Mouse (Mus musculus): ENCODE results near the gene Mknk1. TPM values are rescaled to one million over a fixed set of nuclear protein-coding genes. Genes with fewer than 3 reads are reported as not detected.

Gene Mknk1
- total RNA-seq, 2 experiments from 2014 or later, result 39.0 to 48.8 TPM

DNA sequence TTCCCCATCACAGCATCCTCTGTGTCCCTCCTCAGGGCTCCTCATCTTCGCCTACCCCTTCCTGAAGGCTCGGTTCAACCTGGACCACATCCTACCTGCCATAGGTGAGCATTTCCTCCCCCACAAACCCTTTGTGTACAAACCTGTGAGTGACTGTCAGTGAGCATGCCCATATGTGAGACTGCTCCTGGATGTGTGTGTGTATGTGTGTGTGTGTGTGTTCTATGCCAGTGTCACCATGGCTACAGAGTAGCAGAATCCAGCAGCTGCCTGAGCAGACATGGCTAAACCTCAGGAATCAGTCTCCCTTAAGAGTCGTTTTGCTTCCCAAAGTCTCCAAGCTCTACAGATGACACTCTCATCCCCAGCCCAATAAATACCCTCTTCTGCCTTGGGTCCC lies 46.8 kb downstream of the Mknk1 start:
- no peak for ATAC-seq (replicated peaks; ENCODE audit: poor library complexity, severe bottlenecking)

DNA sequence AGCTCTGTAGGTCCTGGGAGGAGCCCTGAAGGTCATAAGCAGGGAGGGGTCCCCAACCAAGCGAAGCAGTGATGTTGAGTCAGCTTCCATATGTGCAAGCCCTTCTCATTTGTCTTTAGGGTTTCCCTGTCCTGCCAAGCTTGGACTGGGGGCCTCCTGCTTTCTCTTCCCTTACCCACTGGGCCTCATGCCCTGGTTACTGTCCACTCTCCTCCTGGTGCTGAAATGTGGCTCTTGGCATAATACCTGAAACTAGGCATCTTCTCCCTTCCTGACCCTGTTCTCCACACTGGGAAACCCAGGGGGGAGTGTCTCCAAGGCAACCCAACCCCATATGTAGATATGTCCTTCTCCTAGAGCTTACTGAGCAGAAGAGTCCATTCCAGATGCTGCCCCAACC lies 47.9 kb downstream of the Mknk1 start:
- ATAC-seq (replicated peaks; ENCODE audit: poor library complexity, severe bottlenecking), result peak; percentile 52; the same call in 1 of the 2 replicates

DNA sequence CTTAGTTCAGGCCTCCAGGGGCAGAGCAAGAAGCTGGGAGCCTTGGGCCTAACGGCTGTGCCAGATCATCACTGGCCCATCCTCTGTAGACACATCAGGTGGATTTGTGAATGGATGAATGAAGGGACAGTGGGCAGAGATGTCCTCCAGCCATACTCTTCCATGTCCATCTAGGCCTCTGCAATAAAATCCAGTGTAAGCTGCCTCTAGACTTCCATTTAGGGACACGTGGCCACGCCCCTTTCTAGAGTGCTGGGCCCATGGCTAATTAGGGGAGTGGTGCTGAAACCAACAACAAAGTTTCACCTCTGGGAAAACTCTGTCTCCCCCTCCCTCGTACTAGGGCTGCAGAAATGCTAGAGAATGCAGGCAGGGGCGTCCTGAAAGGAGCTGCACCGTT lies 51.1 kb downstream of the Mknk1 start:
- ATAC-seq (replicated peaks; ENCODE audit: poor library complexity, severe bottlenecking), result no peak

DNA sequence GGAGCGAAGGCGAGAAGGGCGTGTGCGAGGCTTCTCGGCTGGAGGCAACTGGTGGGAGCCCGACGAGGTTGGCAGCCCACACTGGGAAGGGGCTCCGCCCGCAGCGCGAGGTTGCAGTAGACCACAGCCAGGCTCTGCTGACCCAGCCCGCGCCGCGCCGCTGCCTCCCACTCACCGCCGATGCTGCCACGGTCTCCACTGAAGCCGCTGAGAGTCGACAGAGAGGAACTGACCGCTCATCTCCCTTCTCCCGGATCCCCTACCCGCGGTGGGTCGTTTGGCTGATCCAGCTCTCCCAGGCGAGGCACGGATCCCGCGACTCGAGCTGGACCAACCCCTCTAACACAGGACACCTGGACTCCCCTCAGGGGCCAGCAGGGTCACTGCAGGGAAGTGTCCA lies 51.6 kb downstream of the Mknk1 start, which contains the start of gene 6430628N08Rik:
Gene 6430628N08Rik, plus strand, starts transcription at position 113 of the 400 bp plus-strand sequence.
- ATAC-seq (replicated peaks; ENCODE audit: poor library complexity, severe bottlenecking), result peak; percentile 51

DNA sequence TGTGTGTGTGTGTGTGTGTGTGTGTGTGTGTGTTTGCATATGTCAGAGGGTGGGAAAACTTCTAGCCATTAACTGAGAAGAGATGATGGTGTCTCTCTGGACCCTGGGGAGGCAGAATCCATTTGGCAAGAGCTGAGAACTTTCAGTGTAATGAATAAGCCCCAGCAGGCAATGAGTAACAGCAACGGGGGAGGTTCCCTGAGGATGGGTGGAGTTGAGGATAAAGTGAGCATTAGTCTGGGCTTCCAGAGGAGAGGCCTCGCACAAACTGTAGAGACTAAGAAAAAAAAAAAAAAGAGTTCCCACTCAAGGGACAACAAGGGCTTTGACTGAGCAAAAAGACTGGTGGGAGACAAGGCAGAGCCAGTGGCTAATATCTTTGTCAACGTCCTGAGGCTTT lies 55.3 kb downstream of the Mknk1 start:
- no peak for ATAC-seq (replicated peaks; ENCODE audit: poor library complexity, severe bottlenecking)

DNA sequence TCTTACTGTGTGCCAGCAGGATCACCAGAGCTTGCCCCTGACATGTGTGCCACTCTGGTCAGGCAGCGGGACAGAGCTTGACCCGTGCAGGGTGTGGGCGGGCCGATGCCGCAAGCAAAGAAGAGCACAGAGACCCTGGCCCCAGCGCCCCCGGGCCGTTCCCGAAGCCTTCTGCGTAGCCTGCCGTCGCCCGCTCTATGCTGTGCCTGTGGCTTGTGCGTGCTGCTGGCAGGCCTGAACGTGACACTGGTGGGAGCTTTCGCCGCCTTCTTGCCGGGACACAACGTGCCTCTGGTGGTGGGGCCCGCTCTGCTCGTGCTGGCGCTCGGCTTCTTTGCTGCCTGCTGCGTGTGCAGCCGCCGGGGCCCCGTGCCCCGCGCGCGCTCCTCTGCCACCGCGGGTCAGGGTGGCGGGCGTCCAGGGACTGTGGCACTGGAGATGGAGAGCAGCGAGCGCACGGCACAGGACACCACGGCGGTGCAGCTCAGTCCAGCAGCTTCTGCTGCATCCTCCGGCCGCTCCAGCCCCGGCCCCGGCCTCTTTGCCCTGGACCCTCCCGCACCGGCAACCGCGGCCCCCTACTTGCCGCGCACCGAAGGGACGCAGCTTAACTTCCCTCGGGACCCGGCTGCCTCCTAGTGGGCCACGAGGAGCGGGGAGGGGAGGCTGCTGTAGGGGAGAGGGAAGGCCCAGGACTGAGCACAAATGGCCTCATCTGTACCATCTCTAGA lies 59.1 kb downstream of the Mknk1 start:
- peak; percentile 45 for ATAC-seq (replicated peaks; ENCODE audit: poor library complexity, severe bottlenecking)

DNA sequence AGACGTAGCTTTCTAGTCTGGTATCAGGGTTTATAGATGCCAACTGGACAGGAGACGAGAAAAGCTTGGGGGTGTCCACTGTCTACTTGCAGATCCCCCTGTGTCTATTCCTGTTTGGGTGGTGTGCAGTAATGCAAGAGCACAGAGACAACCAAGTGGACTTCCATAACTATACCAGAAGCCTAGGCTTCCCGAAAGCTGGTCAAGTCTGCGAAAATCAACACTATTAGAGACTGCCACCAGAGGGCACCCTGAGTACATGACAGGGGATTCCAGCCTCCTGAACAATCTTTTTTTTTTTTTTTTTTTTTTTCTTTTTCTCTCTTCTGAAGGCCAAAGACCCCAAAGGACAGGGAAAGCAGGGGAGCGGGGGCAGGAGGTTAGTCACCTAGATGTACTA lies 63.8 kb downstream of the Mknk1 start:
- ATAC-seq (replicated peaks; ENCODE audit: poor library complexity, severe bottlenecking), result peak; percentile 76

DNA sequence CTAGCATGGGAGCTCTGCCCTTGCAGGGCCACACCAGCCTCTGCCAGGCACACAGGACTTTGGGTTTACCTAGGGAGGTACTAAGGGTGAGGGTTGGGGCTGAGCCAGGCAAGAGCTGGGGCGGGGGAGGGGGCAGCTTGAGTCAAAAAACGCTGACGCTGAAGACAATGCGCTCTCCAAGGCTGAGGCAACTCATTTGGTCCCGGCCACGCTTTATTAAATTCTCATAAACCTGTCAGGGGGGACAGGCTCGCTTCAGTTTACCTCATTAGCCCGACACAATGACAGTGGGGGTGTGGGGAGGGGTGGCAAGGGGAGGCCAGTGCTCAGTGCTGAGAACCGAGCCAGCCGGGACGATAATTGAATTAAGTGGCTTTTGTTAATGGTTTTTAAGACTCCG lies 65.4 kb downstream of the Mknk1 start:
- no peak for ATAC-seq (replicated peaks; ENCODE audit: poor library complexity, severe bottlenecking)

DNA sequence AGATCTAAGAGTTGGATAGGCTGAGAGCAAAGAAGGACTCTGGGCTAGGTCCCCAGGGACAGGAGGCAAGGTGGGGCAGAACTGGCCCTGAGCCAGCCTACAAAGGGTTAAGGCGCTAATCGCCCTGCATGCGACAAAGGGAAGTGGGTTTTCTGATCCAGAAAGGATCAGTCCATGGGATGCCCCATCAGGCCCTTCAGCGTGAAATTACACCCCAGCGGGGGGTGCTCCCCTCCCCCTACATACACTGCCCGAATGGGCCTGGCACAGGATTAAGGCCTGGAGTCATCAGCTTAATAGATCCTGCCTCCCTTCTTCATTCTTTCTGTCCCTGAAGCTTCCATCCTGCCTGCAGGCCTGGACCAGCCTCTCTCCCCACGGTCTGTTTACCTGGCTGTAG lies 66.7 kb downstream of the Mknk1 start:
- no peak for ATAC-seq (replicated peaks; ENCODE audit: poor library complexity, severe bottlenecking)

DNA sequence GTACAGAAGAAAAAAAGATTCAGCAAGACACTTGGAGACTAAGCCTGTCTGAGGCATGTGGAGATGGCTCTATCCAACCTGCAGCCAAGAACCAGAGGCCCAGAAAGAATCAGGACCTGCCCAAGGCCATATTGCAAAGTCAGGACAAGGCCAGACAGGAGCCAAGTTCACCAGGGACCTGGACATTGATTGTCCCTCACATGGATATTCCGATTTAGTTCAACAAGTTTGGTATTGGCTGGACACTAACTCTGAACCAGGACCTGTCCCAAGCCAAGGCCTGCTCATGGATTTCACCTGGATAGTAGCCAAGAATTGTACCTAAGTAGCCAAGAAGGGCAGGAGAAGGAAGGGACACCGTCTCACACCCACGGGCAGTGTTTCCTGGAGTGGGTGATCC lies 67.8 kb downstream of the Mknk1 start:
- ATAC-seq (replicated peaks; ENCODE audit: poor library complexity, severe bottlenecking), result no peak

DNA sequence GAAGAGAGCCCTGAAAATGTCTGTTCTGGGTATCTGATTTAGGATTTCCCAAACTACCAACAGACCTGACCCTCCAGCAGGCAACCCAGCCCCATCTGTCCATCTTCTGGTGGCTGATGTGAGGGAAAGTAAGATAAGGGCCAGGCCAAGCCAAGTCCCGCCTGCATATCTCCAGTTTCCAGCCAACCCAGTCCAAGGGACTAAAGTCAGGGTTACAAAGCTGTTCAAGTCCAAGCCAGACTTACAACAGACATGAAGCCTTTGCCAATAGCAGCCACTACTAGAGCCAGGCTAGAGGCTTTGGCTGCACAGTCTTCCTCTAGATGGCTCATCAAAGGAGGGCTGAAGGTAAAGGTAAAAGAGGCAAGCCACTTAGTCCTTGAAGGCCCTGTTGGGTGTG lies 69.0 kb downstream of the Mknk1 start:
- ATAC-seq (replicated peaks; ENCODE audit: poor library complexity, severe bottlenecking), result no peak

DNA sequence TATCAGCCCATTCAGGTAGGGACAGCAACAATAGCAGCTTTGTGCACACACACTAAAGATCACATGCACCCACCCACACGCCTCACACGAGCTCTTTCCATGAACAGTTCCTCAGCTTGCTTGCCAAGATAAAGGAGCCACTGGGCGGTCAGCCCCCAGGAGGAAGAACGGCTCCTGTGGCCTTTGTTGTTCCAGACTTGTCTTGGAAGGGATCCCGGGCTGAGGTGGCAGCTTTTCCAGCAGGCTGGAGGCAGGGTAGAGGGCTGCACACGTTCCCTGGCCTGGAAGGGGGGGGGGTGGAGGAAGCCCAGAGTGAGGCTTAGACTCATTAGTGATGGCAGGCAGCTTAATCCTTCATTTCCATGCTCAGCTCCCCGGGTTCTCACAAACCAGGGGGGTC lies 69.6 kb downstream of the Mknk1 start:
- no peak for ATAC-seq (replicated peaks; ENCODE audit: poor library complexity, severe bottlenecking)

DNA sequence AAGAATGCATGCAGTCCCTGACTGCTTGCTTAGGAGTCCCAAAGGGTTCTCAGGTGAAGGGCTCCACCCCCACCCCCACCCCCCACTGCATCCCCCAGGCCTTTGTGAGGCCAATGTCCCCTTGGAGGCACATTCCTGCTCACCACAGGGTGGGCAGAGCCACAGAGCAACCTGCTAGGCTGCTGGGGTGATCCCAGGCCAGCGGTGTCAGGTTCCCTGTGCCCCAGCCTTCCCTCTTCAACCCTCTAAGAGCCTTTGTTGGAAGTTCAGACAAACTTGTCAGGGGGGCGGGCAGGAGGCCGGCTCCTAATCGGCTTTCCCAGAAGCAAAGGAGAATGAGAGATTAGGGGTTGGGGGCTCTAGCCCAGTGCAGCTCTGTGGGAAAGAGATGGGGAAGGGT lies 72.6 kb downstream of the Mknk1 start:
- no peak for ATAC-seq (replicated peaks; ENCODE audit: poor library complexity, severe bottlenecking)

DNA sequence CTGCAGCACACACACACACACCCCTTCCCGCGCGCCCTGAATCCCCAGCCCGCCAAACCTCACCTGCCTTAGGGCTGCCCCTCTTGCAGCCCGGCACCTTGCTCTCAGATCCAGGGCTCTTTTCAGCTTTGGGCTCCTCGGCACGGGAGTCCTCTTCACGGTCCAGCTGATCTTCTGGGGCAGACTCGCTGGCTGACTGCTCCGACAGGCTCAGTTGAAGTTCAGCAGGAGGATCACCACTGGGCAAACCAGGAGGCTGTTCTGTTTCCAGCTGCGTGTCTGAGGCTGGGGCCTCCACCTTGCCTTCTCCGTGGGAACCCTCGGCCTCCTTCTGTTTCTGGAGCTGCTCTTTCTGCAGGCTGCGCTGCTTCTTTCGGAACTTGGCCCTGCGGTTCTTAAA lies 80.9 kb downstream of the Mknk1 start:
- no peak for ATAC-seq (replicated peaks; ENCODE audit: poor library complexity, severe bottlenecking)

DNA sequence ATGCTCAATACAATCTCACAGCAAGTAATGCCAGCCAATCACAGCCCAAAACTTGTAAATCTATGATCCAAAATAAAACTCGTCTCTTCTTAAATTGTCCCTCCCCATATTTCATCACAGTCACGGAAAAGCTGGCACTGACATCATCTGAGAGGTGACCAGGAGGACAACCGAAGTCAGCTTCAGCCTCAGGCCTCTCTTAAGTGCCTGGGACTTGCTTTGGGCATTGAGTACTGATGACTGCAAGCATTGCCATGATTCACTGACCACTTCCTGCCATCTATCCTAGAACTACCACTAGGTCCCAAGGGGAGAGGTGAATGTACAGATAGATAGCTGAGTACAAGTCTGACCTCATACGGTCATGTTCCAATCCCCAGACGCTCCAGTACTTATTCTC lies 83.7 kb downstream of the Mknk1 start:
- ATAC-seq (replicated peaks; ENCODE audit: poor library complexity, severe bottlenecking), result no peak

DNA sequence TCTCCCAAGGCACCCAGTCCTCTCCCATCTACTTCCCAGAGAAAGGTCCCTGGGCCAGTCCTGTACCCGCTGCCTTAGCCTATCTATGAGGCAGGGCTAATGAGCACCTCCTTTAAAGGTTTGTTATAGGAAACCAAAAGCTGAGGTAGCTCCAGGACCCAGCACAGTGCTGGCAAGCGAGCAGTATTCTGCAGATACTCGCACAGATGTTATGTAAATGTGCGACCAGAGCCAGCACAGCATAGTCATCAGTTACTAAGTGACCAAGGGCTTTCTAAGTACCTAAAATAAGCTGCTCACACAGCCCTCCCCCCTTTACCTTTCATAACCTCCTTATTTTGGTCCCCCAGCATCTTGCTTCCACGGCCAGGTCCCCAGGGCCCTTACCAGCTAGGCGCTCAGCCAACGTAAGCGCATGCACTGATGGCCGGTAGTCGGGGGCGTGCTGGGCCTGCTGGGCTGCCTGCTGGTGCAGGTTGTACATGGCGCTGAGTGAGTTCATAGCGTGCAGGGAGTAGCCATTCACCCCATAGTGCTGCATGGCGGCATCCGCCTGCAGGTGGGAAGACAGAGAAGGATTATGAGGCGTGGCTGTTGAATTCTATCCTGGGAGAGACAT lies 84.4 kb downstream of the Mknk1 start:
- ATAC-seq (replicated peaks; ENCODE audit: poor library complexity, severe bottlenecking), result no peak

DNA sequence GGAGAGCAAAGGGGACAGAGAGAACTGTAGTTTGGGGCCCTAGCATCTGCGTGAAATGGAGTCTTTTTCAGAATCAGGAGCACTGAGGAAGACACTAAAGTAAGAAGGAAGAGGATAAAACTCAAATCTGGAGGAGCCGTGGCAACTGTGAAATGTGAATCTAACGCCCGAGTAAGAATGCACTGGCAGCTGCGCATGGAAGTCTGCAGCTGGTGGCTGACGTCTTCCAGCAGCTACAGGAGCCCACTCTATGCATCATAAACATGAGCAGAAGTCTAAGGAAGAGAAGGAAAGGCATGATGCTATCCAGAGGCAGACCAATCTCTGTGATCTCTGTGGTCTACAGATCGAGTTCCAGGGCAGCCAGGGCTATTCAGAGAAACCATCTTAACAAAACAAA lies 88.6 kb downstream of the Mknk1 start:
- no peak for ATAC-seq (replicated peaks; ENCODE audit: poor library complexity, severe bottlenecking)

Other genes starting within 250 kb of the Mknk1 start
- not detected in 2 replicates for gene Cyp4a32, start 238.2 kb upstream of the Mknk1 start, total RNA-seq (2014; fragmentation: Nextera tagmentation)
- gene Cyp4a32, start 238.2 kb upstream of the Mknk1 start, total RNA-seq (2017), result not detected in 2 replicates
- gene Cyp4b1, start 191.5 kb upstream of the Mknk1 start, total RNA-seq (2014; fragmentation: Nextera tagmentation), result not detected in 2 replicates
- not detected in 2 replicates for gene Cyp4b1, start 191.5 kb upstream of the Mknk1 start, total RNA-seq (2017)
- gene Efcab14, start 101.5 kb upstream of the Mknk1 start, total RNA-seq (2014; fragmentation: Nextera tagmentation), result 38.4 and 43.2 TPM in 2 replicates
- gene Efcab14, start 101.5 kb upstream of the Mknk1 start, total RNA-seq (2017), result 24.1 and 25.4 TPM in 2 replicates
- not detected in 2 replicates for gene Tex38, start 58.2 kb upstream of the Mknk1 start, total RNA-seq (2014; fragmentation: Nextera tagmentation)
- gene Tex38, start 58.2 kb upstream of the Mknk1 start, total RNA-seq (2017), result not detected in 2 replicates
- gene Atpaf1, start 54.4 kb upstream of the Mknk1 start, total RNA-seq (2014; fragmentation: Nextera tagmentation), result 15.0 and 43.3 TPM in 2 replicates
- gene Atpaf1, start 54.4 kb upstream of the Mknk1 start, total RNA-seq (2017), result 12.4 and 13.9 TPM in 2 replicates
- 6.0 and 6.3 TPM in 2 replicates for gene Mob3c, start 11.1 kb upstream of the Mknk1 start, total RNA-seq (2014; fragmentation: Nextera tagmentation)
- gene Mob3c, start 11.1 kb upstream of the Mknk1 start, total RNA-seq (2017), result 2.6 and 6.2 TPM in 2 replicates
- not detected in 2 replicates for gene Kncn, start 45.2 kb downstream of the Mknk1 start, total RNA-seq (2014; fragmentation: Nextera tagmentation)
- gene Kncn, start 45.2 kb downstream of the Mknk1 start, total RNA-seq (2017), result not detected in 2 replicates
- not detected in 2 replicates for gene 6430628N08Rik, start 51.5 kb downstream of the Mknk1 start, total RNA-seq (2014; fragmentation: Nextera tagmentation)
- gene 6430628N08Rik, start 51.5 kb downstream of the Mknk1 start, total RNA-seq (2017), result not detected in 2 replicates
- gene Dmbx1, start 100.7 kb downstream of the Mknk1 start, total RNA-seq (2014; fragmentation: Nextera tagmentation), result not detected in 2 replicates
- gene Dmbx1, start 100.7 kb downstream of the Mknk1 start, total RNA-seq (2017), result not detected in 2 replicates
- 1.8 and 3.6 TPM in 2 replicates for gene Faah, start 178.7 kb downstream of the Mknk1 start, total RNA-seq (2014; fragmentation: Nextera tagmentation)
- gene Faah, start 178.7 kb downstream of the Mknk1 start, total RNA-seq (2017), result 1.3 and 2.1 TPM in 2 replicates
- gene Nsun4, start 214.7 kb downstream of the Mknk1 start, total RNA-seq (2014; fragmentation: Nextera tagmentation), result 15.0 and 17.0 TPM in 2 replicates
- gene Nsun4, start 214.7 kb downstream of the Mknk1 start, total RNA-seq (2017), result 7.4 and 14.6 TPM in 2 replicates
- gene Uqcrh, start 235.9 kb downstream of the Mknk1 start, total RNA-seq (2014; fragmentation: Nextera tagmentation), result 723 and 784 TPM in 2 replicates
- 360 and 561 TPM in 2 replicates for gene Uqcrh, start 235.9 kb downstream of the Mknk1 start, total RNA-seq (2017)
- gene Lrrc41, start 236.1 kb downstream of the Mknk1 start, total RNA-seq (2014; fragmentation: Nextera tagmentation), result 17.9 and 24.3 TPM in 2 replicates
- 19.2 and 20.7 TPM in 2 replicates for gene Lrrc41, start 236.1 kb downstream of the Mknk1 start, total RNA-seq (2017)